ENCODE assay signal across 1 mouse cellular context in genomic region chrX:140624875-140625594, GRCm38 (mm10).
A peak's percentile ranks its signal among the peaks of the same experiment; 100 is the strongest.
TF ChIP-seq lines count a peak whose summit lies in the region.

No protein-coding gene starts in this region.

TF ChIP-seq in MEL, 35 proteins besides CTCF, POLR2A, EP300 and RAD21 (continued from another document):
- TF ChIP-seq TBP (IDR thresholded peaks at IDR 0.05; ENCODE audit: low read depth, low read length) = peak; percentile 71; the same call in 1 of the 2 replicates
- TF ChIP-seq SIN3A (IDR thresholded peaks at IDR 0.05; ENCODE audit: low read length) = peak; percentile 30; the same call in 1 of the 2 replicates
- no peak for TF ChIP-seq RCOR1 (IDR thresholded peaks at IDR 0.05; ENCODE audit: low read depth, low read length)
- TF ChIP-seq SMC3 (IDR thresholded peaks at IDR 0.05; ENCODE audit: low read depth, low read length) = 0 out of 2 replicates have a peak, but pooled peaks have one; percentile 13
- no peak for TF ChIP-seq POLR2AphosphoS5 (IDR thresholded peaks at IDR 0.05; ENCODE audit: borderline replicate concordance, low read depth, low read length)
- no peak for TF ChIP-seq USF2 (IDR thresholded peaks at IDR 0.05; ENCODE audit: borderline replicate concordance in 1 of 2, insufficient read depth in 1 of 2, low read depth in 1 of 2, low read length in 2 of 2)
- peak; percentile 56; the same call in 1 of the 2 replicates for TF ChIP-seq GATA1 (IDR thresholded peaks at IDR 0.05; ENCODE audit: low read depth, low read length)
- TF ChIP-seq ETS1 (IDR thresholded peaks at IDR 0.05; ENCODE audit: low read depth, low read length) = peak; percentile 80
- peak; percentile 51; the same call in 1 of the 2 replicates for TF ChIP-seq MAX (IDR thresholded peaks at IDR 0.05; ENCODE audit: low read length)
- 0 out of 2 replicates have a peak, but pooled peaks have one; percentile 16 for TF ChIP-seq HCFC1 (IDR thresholded peaks at IDR 0.05; ENCODE audit: low read depth, low read length)
